Mouse (Mus musculus): ENCODE data around the gene Six6.

- TF ChIP-seq POLR2A (IDR thresholded peaks at IDR 0.05; ENCODE audit: control insufficient read depth, extremely low read depth, insufficient read depth, low read length, poor library complexity) (no peak), CTCF (IDR thresholded peaks at IDR 0.05; ENCODE audit: borderline replicate concordance, control insufficient read depth, extremely low read depth, insufficient read depth, low read length, poor library complexity) (no peak)
These were observed 22.3 kb upstream of the Six6 start for GRCm38 (mm10) chr12:72917159-72917993.
